Mouse (Mus musculus) lung, adult 2 months (tissue): ENCODE measurements around the gene Dcst1.

Experiments
- CTCF ChIP-seq: fragments of 200-500 bp; IDR thresholded peaks from 2 replicates; pipeline ENCODE4 v1.5.1; 2011; ENCODE audit warnings: mild to moderate bottlenecking, low read length, control low read depth; ENCODE audit not compliant: insufficient read depth
- POLR2A ChIP-seq: fragments of 200-500 bp; IDR thresholded peaks from 2 replicates; pipeline ENCODE4 v1.6.1; 2011; ENCODE audit warnings: low read depth, mild to moderate bottlenecking, control low read depth, low read length, borderline replicate concordance; ENCODE audit errors: extremely low read depth

DNA sequence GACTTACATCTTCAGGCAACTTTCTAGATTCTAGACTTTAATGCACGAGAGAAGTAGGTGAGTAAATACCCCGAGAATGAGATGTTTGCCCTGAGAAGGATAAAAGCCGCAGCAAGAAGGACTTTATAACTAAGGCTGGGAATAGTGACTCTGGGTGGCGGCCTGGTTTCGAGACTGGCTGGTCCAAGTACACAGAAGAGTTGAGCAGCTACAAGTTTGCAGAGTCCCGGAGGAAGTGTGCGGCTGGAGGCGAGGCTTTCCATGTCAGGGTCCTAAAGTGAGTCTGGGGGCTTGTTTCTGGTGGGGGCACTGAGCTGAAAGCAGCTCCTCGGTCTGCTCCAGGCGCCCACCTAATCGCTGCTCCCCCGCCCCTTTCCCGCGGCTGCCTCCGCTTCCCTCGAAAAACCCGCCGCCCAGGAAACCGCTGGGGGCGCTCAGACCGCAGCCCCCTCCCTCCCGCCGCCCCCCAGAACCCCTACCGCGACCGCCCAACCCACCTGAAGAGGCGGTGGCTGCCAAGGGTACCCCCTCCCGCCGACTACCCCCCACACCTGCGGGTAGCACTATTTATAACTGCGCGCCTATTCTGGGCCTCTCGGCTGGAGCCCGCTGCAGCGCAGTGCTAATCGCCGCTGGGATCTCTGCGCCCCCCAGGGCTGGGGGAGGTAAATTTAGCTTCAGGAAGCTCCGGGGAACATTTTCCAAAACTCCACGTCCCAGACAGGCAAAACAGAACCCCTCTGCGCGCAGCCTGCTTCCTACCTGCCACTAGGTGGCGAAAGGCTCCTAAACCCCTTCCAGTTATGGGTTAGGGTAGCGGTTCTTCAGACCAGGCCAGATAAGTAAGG is 31.0 kb upstream of the Dcst1 start:
- peak; percentile 84 for TF ChIP-seq CTCF
- TF ChIP-seq POLR2A = peak; percentile 22; the same call in 1 of the 2 replicates
